Mouse (Mus musculus) thymus, postnatal 4 days (tissue): ENCODE results near the gene Atp5e.

ENCODE experiments used
- DNase-seq: peaks from one replicate; pipeline ENCODE4 v3.0.0; 2021

The Atp5e gene

GRCm38 (mm10) chr2:174446492-174446891, 17.4 kb downstream of the Atp5e start:
- no peak for DNase-seq

DNA sequence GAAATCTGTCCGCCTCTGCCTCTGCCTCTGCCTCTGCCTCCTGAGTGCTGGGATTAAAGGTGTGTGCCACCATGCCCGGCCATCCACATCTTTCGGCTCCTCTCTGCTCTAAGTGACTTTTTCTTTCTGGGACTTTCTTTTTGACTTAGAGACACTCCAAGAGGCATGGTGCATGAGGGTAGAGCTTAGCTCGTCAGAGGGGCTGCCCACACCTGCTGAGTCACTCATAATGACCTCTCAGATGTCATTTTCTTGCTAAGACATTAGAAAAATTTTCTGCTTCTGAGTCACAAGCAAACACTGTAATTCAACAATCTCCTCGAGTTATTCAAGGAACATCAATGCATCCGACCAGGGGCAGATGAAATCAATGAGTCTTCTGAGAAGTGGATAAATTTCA, 18.9 kb downstream of the Atp5e start:
- no peak for DNase-seq

GRCm38 (mm10) chr2:174444359-174444758, 19.5 kb downstream of the Atp5e start:
- no peak for DNase-seq

DNA sequence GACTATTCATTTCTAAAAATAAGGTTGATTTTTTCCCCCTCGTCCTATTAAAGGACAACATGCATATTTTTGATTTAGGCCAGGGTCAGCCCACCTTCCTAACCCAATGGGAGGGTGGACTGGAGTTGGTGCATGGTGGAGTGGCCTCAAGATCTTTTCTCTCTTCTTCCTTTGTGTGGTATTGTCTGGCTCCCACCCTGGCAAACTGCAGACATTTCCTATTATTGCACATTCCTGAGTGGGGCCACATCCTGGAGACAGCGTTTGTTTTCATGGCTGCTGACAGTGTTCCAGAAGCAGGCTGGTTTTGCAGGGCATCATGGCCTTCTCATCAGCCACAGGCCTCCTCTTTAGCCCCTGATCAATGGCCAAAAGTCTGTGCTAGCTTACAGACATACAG, 20.9 kb downstream of the Atp5e start:
- no peak for DNase-seq

DNA sequence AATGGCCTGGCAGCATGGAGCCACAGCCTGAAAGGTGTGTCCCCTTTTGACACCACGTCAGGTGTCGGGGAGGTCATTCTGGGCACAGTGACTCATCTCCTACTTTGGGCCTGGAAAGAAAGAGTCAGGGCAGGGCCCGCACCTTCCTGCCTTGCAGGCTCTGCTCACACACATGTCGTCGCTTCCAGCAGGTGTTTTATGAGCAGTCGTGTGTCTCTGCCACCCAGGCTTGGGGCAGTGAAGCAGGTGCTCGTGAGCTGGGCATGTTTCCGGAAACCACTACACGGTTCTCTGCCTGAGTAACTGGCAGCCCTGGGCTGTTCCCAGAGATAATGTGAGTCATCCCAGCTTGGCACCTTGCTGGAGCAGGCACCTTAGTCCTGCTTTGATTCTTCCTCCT, 21.4 kb downstream of the Atp5e start:
- DNase-seq = peak; percentile 28

DNA sequence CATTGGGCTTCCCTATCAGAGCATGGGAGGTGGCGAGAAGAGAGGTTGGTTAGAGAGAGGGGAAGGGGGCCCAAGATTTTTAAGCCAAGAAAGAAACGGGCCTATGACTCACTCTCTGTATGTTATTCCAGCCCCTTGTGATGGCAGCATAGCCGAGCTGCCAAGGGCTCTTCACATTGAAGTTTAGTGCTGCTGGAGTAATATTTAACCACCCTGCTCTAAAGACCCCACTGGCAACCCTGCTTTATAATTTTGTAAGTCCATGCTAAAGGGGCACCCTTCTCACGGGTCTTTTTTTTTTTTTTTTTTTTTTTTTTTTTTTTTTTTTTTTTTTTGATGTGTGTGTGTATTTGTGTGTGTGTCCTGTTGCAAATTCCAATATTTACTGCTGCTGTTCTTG, 22.0 kb downstream of the Atp5e start:
- no peak for DNase-seq

- DNase-seq = no peak
These were observed 23.9 kb downstream of the Atp5e start for GRCm38 (mm10) chr2:174439961-174440360.

DNA sequence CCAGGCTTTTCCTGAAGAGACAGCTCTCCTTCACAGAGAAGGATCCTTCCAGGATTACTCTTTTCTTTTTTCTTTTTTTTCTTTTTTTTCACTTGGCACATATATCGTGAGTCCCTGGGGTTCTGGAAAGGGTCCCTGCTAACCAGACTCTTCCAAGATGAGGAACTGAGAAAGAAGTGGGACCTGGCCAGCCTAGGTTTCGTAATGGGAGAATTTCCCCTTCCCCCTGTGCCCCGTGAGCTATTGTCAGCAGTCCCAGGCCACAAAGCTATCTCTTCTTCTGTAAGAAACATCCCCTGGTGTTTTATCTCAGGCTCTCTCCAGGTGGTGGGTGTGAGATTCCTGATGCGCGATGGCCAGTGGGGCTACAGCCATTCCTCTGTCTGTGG, 24.5 kb downstream of the Atp5e start:
- no peak for DNase-seq

- DNase-seq = peak; percentile 85
These were observed 25.0 kb downstream of the Atp5e start, which contains the start of gene Ctsz for GRCm38 (mm10) chr2:174438737-174439449. Gene Ctsz, minus strand, starts transcription at chr2:174439039.

DNA sequence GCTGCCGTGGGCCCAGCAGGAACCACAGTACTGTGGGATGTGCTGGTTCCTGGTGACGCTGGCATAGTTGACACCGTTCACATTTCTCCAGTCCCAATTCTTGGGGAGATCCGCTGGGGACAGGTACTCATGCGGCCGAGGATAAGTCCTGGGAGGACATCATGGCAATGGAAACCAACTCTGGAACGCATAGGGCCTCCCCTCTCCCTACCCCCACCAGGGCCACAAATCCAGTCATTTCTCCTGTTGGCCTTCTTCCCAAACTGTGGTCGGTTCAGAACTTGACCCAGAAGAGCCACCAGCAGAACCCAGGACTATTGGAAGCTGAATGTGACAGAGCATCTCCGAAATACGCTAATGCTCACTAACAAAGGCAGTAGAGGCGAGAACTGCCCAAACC, 25.7 kb downstream of the Atp5e start:
- DNase-seq = no peak

DNA sequence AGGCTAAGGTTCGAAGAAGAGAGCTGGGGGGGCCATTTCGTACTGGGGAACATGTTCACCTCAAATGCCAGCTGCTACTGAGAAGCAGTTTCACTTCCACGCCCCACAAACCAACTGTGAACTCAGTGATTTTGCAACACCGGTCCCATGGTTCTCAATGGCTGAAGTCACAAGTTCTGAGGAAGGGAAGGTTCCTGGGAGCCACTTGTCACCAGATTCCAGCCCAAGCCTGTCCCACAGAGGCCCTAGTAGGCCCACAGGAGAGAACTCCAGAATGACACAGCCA, 26.3 kb downstream of the Atp5e start:
- peak; percentile 25 for DNase-seq

DNA sequence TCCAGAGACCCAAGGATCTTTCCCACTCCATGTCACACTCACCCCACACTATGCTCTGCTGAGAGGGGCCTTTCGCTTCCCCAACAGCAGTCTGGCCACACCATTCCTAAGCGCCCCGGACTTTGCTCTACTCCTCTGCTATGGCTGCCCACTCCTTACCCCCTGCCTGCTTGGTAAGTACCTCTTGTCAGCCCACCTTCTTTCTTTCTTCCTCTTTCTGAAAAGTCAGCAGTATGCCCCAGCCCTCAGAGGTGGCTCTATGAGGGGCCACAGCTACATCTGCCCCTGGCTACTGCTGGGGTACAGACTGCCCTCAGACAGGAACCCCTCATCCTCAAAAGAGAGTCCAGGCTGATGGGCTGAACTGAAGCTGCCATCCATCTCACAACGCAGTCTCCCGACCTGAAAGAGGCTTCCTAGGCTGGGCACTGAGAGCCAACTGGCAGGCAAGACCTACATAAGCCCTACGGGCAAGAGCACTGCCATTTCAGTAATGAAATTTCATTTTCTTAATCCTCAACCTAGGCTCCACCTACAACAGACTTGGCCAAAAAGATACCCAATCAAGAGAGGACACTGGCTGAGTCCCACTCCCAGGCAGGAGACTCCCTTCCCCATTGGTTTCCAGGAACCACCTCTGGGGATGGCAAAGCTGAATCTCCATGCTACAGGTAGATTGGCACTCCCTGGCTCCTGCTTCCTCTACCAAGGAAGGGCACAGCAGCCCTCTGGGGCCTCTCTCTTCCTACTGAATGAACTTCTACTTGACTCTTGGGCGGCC, 26.8 kb downstream of the Atp5e start:
- no peak for DNase-seq

- DNase-seq = no peak
These were observed 27.7 kb downstream of the Atp5e start for GRCm38 (mm10) chr2:174436076-174436701.

DNA sequence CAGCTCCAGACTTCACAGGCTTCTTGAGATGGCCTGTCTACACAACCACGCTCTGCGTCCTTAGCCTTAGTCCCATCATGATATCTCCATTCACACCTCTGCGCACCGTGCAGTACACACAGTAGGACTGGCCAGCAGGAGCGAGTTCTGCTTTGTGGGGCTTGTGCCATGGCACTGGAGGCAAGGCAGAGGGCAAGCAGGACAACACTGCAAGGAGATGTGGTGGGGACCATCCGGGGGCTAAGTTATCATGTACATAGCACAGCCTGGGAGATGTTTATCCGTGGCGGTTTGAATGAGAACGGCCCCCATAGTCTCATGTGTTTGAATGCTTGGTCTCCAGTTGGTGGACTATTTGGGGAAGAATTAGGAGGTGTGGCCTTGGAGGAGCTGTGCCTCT, 29.0 kb downstream of the Atp5e start:
- no peak for DNase-seq

- no peak for DNase-seq
These were observed 34.8 kb downstream of the Atp5e start for GRCm38 (mm10) chr2:174428996-174429591.

GRCm38 (mm10) chr2:174428076-174428835, 35.6 kb downstream of the Atp5e start:
- DNase-seq = no peak

DNA sequence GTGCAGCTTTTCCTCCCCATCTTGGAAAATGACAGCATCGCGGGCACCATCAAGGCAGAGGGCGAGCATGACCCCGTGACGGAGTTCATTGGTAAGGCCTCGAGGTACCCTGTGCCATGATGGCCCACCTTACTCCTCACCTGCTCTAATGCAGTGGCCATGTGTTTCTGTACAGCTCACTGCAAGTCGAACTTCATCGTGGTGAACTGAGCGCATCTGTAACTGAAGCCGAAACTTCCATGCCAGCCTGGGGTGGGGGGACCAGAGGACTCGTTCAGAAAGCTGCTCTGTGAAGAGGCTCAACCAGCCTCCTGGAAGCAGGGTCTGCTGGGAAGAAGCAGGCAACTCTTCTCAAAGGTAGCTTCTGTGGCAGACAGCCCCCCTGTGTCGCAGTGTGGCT, 37.0 kb downstream of the Atp5e start:
- no peak for DNase-seq

DNA sequence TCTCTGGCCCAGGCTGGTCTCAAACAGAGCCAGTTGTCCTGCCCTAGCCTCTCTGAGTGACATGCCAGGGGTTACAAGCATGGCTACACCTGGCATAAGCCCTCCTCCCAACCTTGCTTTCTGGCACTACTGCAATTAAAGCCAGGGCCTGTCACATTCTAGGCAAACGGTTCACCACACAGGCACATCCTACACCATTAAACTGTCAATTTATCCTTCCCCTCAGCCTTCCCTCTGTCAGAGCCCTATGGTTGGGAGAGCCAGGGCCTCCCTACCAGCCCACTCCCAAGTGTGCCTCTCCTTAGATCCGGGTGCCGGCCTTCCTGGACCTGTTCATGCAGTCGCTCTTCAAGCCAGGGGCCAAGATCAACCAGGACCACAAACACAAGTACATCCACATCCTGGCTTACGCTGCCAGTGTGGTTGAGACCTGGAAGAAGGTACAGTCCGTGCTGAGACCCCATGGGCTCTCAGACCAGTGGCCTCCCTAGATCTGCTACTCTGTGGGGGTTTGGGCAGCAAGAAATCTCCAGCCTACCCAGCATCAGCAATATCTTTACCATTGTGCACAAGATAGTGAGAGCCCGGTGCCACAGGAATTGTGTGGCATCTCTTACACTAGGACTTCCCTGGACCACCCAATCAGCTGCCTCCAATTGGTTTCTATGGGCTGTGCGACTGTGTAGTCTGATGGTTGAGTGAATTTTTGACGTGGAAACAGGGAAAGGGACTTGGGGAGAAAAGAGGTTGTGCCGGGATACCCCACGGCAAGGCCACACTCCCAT, 39.4 kb downstream of the Atp5e start:
- DNase-seq = no peak

GRCm38 (mm10) chr2:174421107-174421506, 42.8 kb downstream of the Atp5e start:
- DNase-seq = no peak

DNA sequence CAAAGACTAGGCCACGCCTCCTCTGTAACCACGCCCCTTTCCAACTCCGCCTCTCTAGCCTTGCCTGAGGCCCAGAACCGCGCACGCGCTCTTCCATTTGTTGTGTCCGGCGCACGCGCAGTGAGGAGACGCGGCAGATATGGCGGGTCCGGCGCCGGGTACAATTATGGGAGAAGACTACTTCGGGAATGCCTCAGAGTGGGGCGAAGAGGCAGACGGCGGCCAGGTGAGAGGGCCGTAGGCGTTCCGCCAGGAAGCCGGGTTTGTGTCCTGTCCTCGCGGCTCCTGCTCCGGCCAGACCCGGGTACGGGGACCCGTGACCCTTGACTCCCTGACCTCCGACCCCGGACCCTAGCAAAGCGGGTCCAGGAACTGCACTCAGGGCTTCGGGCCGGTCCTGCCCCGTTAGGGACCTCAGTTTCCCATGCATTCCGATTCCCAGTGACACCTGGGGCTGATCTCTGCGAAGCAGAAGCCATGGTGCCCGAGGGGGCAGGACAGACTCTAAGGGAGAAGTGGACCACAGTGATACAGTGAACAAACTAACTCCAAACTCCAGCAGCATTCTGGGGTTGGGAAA, 48.1 kb downstream of the Atp5e start, which contains the start of gene Nelfcd:
TSS of gene Nelfcd (plus strand) at position 74 of the 580 bp plus-strand sequence.
- DNase-seq = peak; percentile 98

GRCm38 (mm10) chr2:174415001-174415730, 48.7 kb downstream of the Atp5e start:
- DNase-seq = no peak
